Mouse (Mus musculus): Measurements from ENCODE around the gene Zbp1.

DNA sequence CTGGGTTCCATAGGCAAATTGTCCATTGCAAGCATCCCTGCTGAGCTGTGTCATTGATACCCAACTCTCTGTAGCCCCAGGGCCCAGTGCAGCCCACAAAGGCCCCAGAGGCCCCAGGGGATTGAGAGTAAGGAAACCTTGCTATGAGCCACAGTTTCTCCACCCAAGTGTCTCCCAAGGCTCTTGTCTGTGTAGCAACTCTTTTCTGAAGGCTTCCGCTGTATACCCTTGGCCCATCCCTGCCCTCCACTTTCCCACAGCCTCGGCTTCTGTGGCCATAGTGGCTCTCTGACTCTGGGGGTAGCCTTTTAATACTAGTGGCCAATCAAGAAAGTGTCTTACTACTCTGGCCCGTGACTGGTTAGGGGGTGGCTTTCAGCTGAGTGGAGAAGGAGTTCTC lies 15.0 kb downstream of the Zbp1 start:
- TF ChIP-seq POLR2A (IDR thresholded peaks at IDR 0.05; ENCODE audit: low read depth, low read length), result no peak
- TF ChIP-seq CTCF (conservative IDR thresholded peaks at IDR 0.05; ENCODE audit: insufficient read depth, insufficient read length, low read depth, low read length), result no peak

All from kidney, adult 2 months (tissue).